Mouse (Mus musculus) neural tube, embryonic 14.5 days (tissue): ENCODE data around the gene Eno1. TPM values are rescaled to one million over a fixed set of nuclear protein-coding genes. Genes with fewer than 3 reads are reported as not detected.

ENCODE experiments used
- ATAC-seq: fragments of 200-750 bp; cut with Nextera tagmentation; 2 replicates; pipeline ENCODE4 v1.8.0; 2017; ENCODE audit warnings: low read depth, mild to moderate bottlenecking, moderate TSS enrichment, moderate library complexity
- H3K27ac ChIP-seq: fragments of 300-500 bp; sonication (generic); 2 replicates; pipeline ENCODE4 v1.5.1; 2014; ENCODE audit warnings: low read depth, mild to moderate bottlenecking, control low read depth, low read length, moderate library complexity, mixed read lengths
- H3K27me3 ChIP-seq: fragments of 300-500 bp; sonication (generic); 2 replicates; pipeline ENCODE4 v1.6.1; 2014; ENCODE audit warnings: low read length; ENCODE audit not compliant: control insufficient read depth, insufficient read depth
- H3K36me3 ChIP-seq: fragments of 300-500 bp; sonication (generic); 2 replicates; pipeline ENCODE4 v1.6.1; 2014; ENCODE audit warnings: low read length, mixed read lengths; ENCODE audit not compliant: control insufficient read depth, insufficient read depth
- H3K4me1 ChIP-seq: fragments of 300-500 bp; sonication (generic); 2 replicates; pipeline ENCODE4 v1.6.1; 2014; ENCODE audit warnings: low read length; ENCODE audit not compliant: control insufficient read depth, insufficient read depth
- H3K4me2 ChIP-seq: fragments of 300-500 bp; sonication (generic); 2 replicates; pipeline ENCODE4 v1.6.1; 2014; ENCODE audit warnings: mild to moderate bottlenecking, low read depth, low read length, control low read depth
- H3K4me3 ChIP-seq: fragments of 300-500 bp; sonication (generic); 2 replicates; pipeline ENCODE4 v1.5.1; 2014; ENCODE audit warnings: low read depth, low read length, control low read depth, mixed read lengths
- H3K9ac ChIP-seq: fragments of 300-500 bp; sonication (generic); replicated peaks from 2 replicates; pipeline ENCODE4 v1.6.1; 2014; ENCODE audit warnings: low read depth, mild to moderate bottlenecking, control low read depth, low read length, mixed read lengths
- H3K9me3 ChIP-seq: fragments of 300-500 bp; sonication (generic); 2 replicates; pipeline ENCODE4 v1.6.1; 2016; ENCODE audit warnings: low read length; ENCODE audit not compliant: control insufficient read depth
- WGBS: fragments of 180-500 bp; shearing (Covaris S2); extraction: QIAGEN DNeasy Blood & Tissue Kit; methylation state at CpG from one replicate; pipeline ENCODE4 v1.1.7; 2014; 5-methylcytosine and 5-hydroxymethylcytosine counted together
- polyA plus RNA-seq: library from polyadenylated mRNA; unstranded; fragments of >200 nt; fragmentation: Nextera tagmentation; extraction: Ambion mirVana; gene quantifications from 2 replicates; pipeline ENCODE4 v1.2.1, GENCODE M21; 2014

The Eno1 gene
- polyA plus RNA-seq, 1 experiment from 2014 or later, result 974 TPM

- no peak for ATAC-seq
- Histone ChIP-seq H3K27ac (no peak overlapping the region), H3K4me1 (peaks cover 25% of the 10 kb centered on the region), H3K4me2 (no peak overlapping the region), H3K27me3 (no peaks in the 10 kb centered on the region), H3K36me3 (no peaks in the 10 kb centered on the region), H3K4me3 (no peak overlapping the region), H3K9ac (no peak overlapping the region), H3K9me3 (no peaks in the 10 kb centered on the region)
- WGBS, result 78% methylated on average over 7 of the region's 7 CpGs
Measured at GRCm38 (mm10) chr4:150255181-150255580, 18.7 kb downstream of the Eno1 start.

GRCm38 (mm10) chr4:150257252-150258204 is 21.0 kb downstream of the Eno1 start:
- ATAC-seq, result peak; percentile 74
- no peak overlapping the region for H3K27ac ChIP-seq
- H3K27me3 ChIP-seq, result no peaks in the 10 kb centered on the region
- no peaks in the 10 kb centered on the region for H3K36me3 ChIP-seq
- 48% methylated on average over 20 of the region's 20 CpGs for WGBS
- no peak overlapping the region for H3K4me2 ChIP-seq
- H3K4me3 ChIP-seq, result no peak overlapping the region
- no peaks in the 10 kb centered on the region for H3K9me3 ChIP-seq
- H3K9ac ChIP-seq, result no peak overlapping the region
- peaks cover 11% of the 10 kb centered on the region; the same call in 1 of the 2 replicates for H3K4me1 ChIP-seq

DNA sequence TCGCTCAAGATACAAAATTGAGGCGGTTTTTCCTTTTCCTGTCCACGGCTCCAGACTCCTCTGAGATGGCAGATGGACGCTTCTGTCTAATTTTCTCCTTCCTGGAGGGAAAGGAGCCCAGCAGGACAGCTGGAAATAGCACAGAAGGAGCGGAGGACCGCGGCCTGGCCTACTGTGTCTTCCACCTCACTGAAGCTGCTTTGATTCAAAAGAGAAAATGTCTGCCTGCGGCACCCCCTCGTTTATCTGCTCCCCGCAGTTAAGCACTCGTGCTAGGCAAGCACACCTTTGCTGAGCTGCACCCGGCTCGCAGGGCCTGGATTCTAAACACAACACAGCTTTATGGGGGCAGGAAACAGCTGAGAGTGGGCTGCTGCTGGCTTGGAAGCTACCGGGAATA is 21.9 kb downstream of the Eno1 start:
- H3K27me3 ChIP-seq, result no peaks in the 10 kb centered on the region
- no peak overlapping the region for H3K4me3 ChIP-seq
- peak overlapping the region; percentile 31; the same call in 1 of the 2 replicates for H3K27ac ChIP-seq
- no peak for ATAC-seq
- no peaks in the 10 kb centered on the region for H3K36me3 ChIP-seq
- no peaks in the 10 kb centered on the region for H3K9me3 ChIP-seq
- WGBS, result 58% methylated on average over 14 of the region's 14 CpGs
- peaks cover 11% of the 10 kb centered on the region; the same call in 1 of the 2 replicates for H3K4me1 ChIP-seq
- H3K9ac ChIP-seq, result no peak overlapping the region
- no peak overlapping the region for H3K4me2 ChIP-seq

DNA sequence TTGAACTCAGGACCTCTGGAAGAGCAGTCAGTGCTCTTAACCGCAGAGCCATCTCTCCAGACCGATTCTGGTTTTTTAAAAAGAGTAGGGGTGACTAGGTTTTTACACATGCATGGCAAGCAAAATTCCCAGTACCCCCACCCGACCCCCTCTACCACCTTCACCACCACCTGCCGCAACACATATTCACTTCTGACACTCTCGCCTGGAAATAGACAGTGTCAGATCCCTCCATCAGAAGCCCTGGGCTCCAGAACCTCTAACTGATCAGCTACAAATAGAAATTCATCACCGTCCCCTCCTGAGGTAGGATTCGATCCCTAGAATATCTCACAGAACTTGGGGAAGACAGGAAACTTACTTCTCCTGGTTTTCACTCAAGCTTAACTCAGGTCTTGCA is 23.1 kb downstream of the Eno1 start:
- H3K36me3 ChIP-seq, result no peaks in the 10 kb centered on the region
- no peak for ATAC-seq
- WGBS, result 98% methylated on average over 7 of the region's 7 CpGs
- no peak overlapping the region for H3K9ac ChIP-seq
- H3K27me3 ChIP-seq, result no peaks in the 10 kb centered on the region
- H3K9me3 ChIP-seq, result no peaks in the 10 kb centered on the region
- H3K27ac ChIP-seq, result no peak overlapping the region
- no peak overlapping the region for H3K4me2 ChIP-seq
- peaks cover 11% of the 10 kb centered on the region; the same call in 1 of the 2 replicates for H3K4me1 ChIP-seq
- no peak overlapping the region for H3K4me3 ChIP-seq

- no peaks in the 10 kb centered on the region for H3K9me3 ChIP-seq
- no peaks in the 10 kb centered on the region for H3K36me3 ChIP-seq
Measured at GRCm38 (mm10) chr4:150260111-150260510, 23.6 kb downstream of the Eno1 start.

GRCm38 (mm10) chr4:150260745-150261144 is 24.2 kb downstream of the Eno1 start:
- no peak for ATAC-seq
- Histone ChIP-seq H3K9ac (no peak overlapping the region), H3K4me2 (no peak overlapping the region), H3K4me1 (peaks cover 5% of the 10 kb centered on the region; the same call in 1 of the 2 replicates), H3K36me3 (no peaks in the 10 kb centered on the region), H3K27me3 (no peaks in the 10 kb centered on the region), H3K4me3 (no peak overlapping the region), H3K27ac (no peak overlapping the region), H3K9me3 (no peaks in the 10 kb centered on the region)
- WGBS, result 33% methylated on average over 6 of the region's 6 CpGs

More at GRCm38 (mm10) chr4:150260111-150260510, 23.6 kb downstream of the Eno1 start:
- Histone ChIP-seq H3K4me3 (no peak overlapping the region), H3K4me2 (no peak overlapping the region), H3K27ac (no peak overlapping the region), H3K27me3 (no peaks in the 10 kb centered on the region), H3K9ac (no peak overlapping the region), H3K4me1 (peaks cover 7% of the 10 kb centered on the region; the same call in 1 of the 2 replicates)
- WGBS, result 39% methylated on average over 7 of the region's 7 CpGs
- ATAC-seq, result no peak

- no peaks in the 10 kb centered on the region for H3K36me3 ChIP-seq
- no peaks in the 10 kb centered on the region for H3K9me3 ChIP-seq
- H3K9ac ChIP-seq, result no peak overlapping the region
- WGBS, result 52% methylated on average over 8 of the region's 8 CpGs
- H3K4me3 ChIP-seq, result no peak overlapping the region
- H3K4me1 ChIP-seq, result peaks cover 5% of the 10 kb centered on the region; the same call in 1 of the 2 replicates
- H3K4me2 ChIP-seq, result no peak overlapping the region
- H3K27me3 ChIP-seq, result no peaks in the 10 kb centered on the region
- no peak for ATAC-seq
- no peak overlapping the region; the same call in 1 of the 2 replicates for H3K27ac ChIP-seq
Measured at GRCm38 (mm10) chr4:150262301-150262700, 25.8 kb downstream of the Eno1 start.

DNA sequence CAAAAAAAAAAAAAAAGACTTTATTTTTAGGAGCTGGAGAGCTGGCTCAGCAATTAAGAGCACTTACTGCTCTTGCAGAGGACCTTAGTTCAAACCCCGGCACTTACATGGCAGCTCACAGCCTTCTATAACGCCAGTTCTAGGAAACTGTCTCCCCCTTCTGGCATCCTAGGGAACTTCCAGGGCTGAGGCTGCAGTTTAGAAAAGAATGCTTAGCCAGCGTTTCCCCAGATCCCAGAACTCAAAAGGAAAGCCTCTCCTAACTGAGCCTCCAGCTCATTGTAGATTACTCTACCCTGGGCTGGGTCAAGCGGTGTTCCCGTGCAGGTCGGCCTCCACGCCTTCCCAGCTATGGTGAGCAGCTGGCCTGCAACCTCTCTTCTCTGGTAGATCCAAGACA is 28.4 kb downstream of the Eno1 start:
- Histone ChIP-seq H3K27me3 (no peaks in the 10 kb centered on the region), H3K4me1 (0 out of 2 replicates have a peak, but pooled peaks cover 7% of the 10 kb centered on the region), H3K9me3 (no peaks in the 10 kb centered on the region), H3K27ac (no peak overlapping the region), H3K4me3 (no peak overlapping the region), H3K9ac (no peak overlapping the region), H3K4me2 (no peak overlapping the region), H3K36me3 (no peaks in the 10 kb centered on the region)
- WGBS, result 55% methylated on average over 7 of the region's 7 CpGs
- no peak for ATAC-seq

GRCm38 (mm10) chr4:150265471-150265870 is 28.9 kb downstream of the Eno1 start:
- H3K4me3 ChIP-seq, result no peak overlapping the region
- no peak overlapping the region for H3K4me2 ChIP-seq
- H3K27me3 ChIP-seq, result no peaks in the 10 kb centered on the region
- 0 out of 2 replicates have a peak, but pooled peaks cover 7% of the 10 kb centered on the region for H3K4me1 ChIP-seq
- H3K9me3 ChIP-seq, result no peaks in the 10 kb centered on the region
- no peak for ATAC-seq
- H3K27ac ChIP-seq, result no peak overlapping the region
- 70% methylated on average over 5 of the region's 5 CpGs for WGBS
- H3K9ac ChIP-seq, result no peak overlapping the region
- H3K36me3 ChIP-seq, result no peaks in the 10 kb centered on the region
